Mouse (Mus musculus) adrenal gland, postnatal 25 days (tissue): ENCODE data around the gene Mrpl10. TPM values are rescaled to one million over a fixed set of nuclear protein-coding genes. Genes with fewer than 3 reads are reported as not detected.

ENCODE experiments used
- DNase-seq: peaks from one replicate; pipeline ENCODE4 v3.0.0; 2021; ENCODE audit warnings: mixed read lengths
- long read RNA-seq: library from polyadenylated mRNA; stranded (forward); transcript quantifications from one replicate; pipeline ENCODE4 v2.0.0, GENCODE M21; 2021
- total RNA-seq: library from RNA; stranded (reverse); gene quantifications from 2 replicates; pipeline ENCODE4 v1.2.3, GENCODE M21; 2021

Mrpl10 gene
- total RNA-seq = 117 and 129 TPM in 2 replicates
- long read RNA-seq, transcript Mrpl10-201 (5 exons, 1,708 nt) = major isoform, 68 of 108 reads
- long read RNA-seq, partial matches to known transcripts = 34 of 108 reads
- long read RNA-seq, other reads (novel, unspliced or antisense) = 6 of 108 reads

- DNase-seq = peak; percentile 92
Observed at GRCm38 (mm10) chr11:97041022-97041899, at the start of gene Mrpl10, which contains the start of gene Lrrc46. Gene Mrpl10, plus strand, starts transcription at chr11:97041560. Gene Lrrc46, minus strand, starts transcription at chr11:97041407.

DNA sequence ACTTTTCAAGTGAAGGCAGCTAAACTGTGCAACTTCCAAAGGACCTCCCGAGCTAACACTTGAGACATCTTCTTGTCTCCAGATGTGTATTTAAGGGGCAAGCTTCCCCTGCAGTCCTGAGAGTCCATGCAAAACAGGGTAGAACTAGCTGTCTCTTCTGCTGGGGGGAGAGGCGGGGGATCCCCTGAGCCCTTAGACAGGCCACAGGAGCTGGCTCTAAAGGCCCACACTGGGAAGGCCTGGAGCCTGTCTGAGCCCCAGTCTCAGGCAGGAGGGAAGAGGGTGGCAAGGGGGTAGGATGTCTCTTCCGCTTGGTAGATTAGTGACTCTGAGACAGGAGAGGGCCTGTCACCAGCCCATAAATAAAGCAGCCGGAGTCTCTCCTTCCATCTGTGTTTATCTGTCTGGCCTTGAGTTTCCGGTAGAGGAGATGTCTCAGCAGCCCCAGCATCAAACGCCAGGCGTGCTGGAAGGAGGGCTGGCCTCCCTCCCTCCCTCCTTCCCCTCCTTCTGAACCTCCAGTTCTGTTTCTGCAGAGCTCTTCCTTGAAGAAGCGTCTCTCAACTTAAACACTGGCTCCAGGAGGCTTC is 48.5 kb upstream of the Mrpl10 start:
- no peak for DNase-seq

GRCm38 (mm10) chr11:96995031-96995430 is 46.3 kb upstream of the Mrpl10 start:
- no peak for DNase-seq

DNA sequence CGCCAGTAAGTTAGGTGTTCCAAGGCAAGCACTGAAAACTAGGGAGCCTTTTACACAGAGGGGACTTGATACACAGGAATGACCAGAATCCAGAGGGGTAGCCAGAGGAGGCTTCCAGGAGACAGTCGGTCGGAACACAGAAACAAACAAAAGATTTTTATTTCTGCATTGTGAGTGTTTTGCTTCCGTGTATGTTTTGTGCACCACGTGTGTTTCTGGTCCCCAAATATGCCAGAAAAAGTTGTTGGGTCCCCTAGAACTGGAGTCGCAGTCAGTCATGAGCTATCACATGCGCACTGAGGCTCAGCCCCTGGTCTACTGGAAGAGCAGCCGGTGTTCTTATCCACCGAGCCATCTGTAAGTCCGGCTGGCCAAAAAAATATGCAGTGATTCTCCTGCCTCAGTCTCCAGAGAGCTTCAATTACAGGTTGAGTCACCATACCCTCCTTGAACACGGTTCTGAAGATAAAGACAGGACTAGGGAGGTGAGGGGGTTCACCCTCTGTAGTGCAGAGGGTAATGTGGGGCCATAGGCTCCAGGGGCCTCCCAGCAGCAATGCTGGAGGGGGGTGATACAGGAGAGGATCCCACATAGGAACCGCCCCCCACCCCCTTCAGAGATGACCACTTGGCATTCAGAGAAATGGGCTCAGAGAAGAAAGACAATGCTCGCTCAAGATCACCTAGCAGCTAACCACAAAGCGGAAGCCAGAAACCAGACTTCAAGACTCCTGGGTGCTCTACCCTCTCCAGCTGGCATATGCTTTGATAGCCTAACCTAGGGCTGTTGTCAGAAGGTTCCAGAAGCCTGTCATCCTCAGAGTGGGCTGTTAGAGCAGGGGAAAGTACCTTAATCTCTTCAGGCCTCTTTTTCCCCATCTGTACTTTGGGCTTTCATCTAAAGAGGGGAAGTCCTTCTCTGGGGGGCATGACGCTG is 45.3 kb upstream of the Mrpl10 start:
- DNase-seq = no peak

GRCm38 (mm10) chr11:96996773-96997379 is 44.5 kb upstream of the Mrpl10 start:
- DNase-seq = no peak

GRCm38 (mm10) chr11:96997380-96997956 is 43.9 kb upstream of the Mrpl10 start:
- DNase-seq = peak; percentile 52

DNA sequence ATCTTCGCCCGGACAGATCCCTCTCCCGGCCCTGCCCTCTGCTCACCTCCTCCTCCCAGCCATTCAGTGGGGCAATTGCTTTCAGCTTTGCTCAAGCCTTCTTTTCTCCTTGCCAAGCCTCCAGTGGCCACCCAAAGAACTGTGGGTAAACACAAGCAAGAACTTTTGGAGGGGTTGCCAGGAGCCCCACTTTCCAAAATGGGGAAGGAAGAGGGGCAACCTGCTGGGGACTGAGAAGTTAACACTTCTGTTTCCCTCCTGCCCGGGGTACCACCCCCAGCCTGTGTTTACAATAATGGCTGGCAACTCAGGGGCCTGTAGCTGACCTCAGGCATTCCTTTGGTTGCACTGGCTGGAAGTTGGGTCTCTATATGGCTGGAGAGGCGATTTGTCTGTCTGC is 38.2 kb upstream of the Mrpl10 start:
- DNase-seq = no peak

GRCm38 (mm10) chr11:97007093-97007794 is 34.1 kb upstream of the Mrpl10 start:
- DNase-seq = no peak

GRCm38 (mm10) chr11:97009198-97009790 is 32.1 kb upstream of the Mrpl10 start:
- no peak for DNase-seq

DNA sequence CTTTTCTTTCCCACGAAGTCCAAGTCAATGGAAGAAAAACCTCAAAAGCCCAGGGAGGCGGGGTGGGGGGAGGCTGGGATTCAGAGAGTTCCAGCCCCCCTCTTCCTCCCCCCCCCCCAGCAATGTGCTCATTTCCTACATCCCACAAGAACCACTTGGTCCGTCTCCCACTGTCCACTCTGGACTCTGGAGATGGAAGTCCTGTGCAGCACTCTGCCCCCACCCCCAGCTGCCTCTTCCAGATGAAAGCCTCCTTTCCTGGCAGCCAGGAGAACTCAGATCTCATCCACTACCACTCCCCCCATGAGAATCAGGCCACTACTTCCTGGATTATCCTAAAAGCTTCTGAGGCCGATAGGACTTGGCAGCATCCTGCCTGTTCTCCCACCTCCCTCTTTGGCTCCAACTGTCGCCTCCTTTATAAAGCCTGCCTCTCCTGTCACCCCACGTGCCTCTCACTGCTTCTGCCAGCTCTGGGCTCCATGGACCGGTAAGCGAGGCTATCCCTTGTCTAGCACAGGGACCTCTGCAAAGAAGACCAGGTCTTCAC is 28.2 kb upstream of the Mrpl10 start, which contains the start of gene Sp6:
Gene Sp6 (plus strand): TSS at position 274 of the 550 bp plus-strand sequence.
- no peak for DNase-seq

DNA sequence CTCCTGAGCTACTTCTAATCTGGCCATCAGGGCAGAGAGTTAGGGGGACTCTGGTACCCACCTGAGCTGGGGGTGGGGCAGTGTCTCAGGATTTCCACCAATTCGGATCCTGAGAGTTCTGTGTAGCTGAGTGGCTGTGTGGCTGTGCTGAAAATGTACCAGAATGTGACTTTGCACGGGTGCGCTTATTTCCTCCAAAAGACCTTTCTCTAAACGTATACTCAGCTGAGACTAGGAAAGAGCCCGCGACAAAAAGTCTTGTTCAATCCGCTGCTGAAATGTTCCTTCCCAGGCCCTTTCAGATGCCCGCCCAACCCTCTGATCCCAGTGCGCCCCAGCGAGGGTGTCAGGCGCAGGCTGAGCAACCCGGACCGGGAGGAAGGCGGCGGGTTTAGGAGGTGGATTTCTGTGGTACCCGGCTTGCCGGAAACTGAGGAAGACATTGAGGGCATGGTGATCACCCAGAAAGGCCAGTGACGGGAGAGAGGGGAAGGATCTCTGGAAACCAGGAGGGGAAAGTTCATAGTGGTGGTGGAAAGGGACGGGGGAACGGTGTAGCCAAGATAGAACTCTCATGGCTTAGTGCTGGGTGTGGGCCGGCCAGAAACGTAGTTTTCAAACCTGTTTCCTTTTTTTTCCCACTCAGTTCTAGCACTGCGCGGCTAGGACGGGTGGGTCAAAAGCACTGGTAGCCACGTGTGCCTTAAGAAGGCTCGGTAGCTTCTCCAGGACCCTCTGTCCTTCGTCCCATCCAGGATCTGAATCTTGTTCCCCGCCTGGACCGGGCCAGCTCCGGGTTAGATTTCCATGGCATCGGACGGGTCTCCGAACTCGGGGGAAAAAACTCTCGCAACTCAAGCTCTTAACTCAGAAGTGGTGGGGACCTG is 23.4 kb upstream of the Mrpl10 start:
- no peak for DNase-seq

GRCm38 (mm10) chr11:97018583-97019344 is 22.6 kb upstream of the Mrpl10 start:
- DNase-seq = peak; percentile 47

GRCm38 (mm10) chr11:97019345-97019708 is 22.0 kb upstream of the Mrpl10 start:
- no peak for DNase-seq

- no peak for DNase-seq
Observed at GRCm38 (mm10) chr11:97021121-97021765, 20.1 kb upstream of the Mrpl10 start.

GRCm38 (mm10) chr11:97021873-97022484 is 19.4 kb upstream of the Mrpl10 start:
- peak; percentile 75 for DNase-seq

- DNase-seq = no peak
Observed at GRCm38 (mm10) chr11:97024977-97025376, 16.4 kb upstream of the Mrpl10 start.

GRCm38 (mm10) chr11:97025721-97026344 is 15.5 kb upstream of the Mrpl10 start:
- peak; percentile 86 for DNase-seq
